Mouse (Mus musculus) T-helper 2 cell (primary cell): Measurements from ENCODE around the gene Selenoi.

ENCODE experiments used
- in situ Hi-C: fragments of 300-600 bp; cut with MboI, MseI; formaldehyde crosslinking; loops from one replicate; pipeline ENCODE4 v1.15.1; 2025; ENCODE audit warnings: high pct_unique_total_duplicates

The Selenoi gene

DNA sequence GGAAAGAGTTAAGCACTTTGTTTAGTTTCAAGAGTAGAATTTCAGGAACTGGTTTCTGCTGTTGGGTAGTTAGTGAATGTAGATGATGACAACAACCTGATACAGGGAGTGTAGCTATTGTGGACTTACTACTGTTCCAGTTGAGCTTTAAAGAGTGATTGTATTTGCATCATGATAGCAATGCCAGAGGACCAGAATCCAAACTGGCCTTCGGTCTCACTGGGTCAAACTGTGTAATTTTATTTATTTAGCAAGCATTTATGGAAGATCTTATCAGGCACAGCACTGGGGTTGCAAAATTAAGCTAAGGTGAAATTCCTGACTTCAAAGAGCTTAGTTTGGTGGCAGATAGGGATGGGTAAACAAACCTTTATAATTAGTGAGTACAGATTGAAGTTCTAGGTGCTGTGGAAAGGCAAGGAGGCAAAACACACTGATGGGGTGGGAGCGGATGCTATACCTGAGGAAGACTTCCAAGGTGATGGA, 3.3 kb downstream of the Selenoi start:
- in situ Hi-C loops, result loop anchor here (10.0 kb wide), 1 partner anchor 959 kb away; the partner anchor contains the start of genes Eif2b4 and Snx17

DNA sequence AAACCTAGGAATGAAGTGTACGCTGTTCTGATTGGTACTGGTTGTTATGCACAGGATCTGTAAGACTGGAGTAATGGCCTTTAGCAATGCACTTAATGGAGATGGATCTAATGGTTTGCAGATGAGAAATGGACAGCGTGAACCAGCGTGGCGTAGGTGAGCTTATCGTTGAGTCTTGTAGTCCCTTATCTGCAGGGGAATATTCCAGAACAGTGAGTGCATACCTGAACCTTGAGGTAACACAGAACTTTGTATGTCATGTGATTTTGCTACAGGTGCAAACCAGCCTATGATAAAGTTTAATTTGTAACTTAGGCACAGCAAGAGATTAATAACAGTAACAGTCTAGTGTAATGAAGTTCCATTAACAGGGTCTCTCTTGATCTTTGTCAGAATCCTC, 6.2 kb downstream of the Selenoi start:
- in situ Hi-C loops, result loop anchor here (10.0 kb wide), 1 partner anchor 956 kb away; the partner anchor contains the start of genes Eif2b4 and Snx17

DNA sequence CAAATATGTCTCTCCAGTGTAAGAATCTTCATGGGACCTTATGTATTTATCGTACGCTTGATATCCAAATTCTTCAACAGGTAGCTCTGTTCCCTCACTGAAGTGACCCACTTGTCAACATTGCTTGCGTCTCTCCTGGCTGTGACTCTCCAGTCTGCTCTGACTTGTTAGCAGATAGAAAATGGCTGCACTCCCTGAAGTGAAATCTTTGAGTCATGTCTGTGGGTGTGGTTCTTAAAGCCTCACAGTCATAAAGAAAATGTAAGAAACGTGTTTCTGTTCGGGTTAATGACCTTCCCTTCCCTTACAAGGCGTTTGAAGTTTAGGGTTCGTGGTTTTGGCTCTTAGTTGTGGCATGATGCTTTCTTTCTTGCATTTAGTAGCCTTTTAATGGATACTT, 8.2 kb downstream of the Selenoi start:
- in situ Hi-C loops, result loop anchor here (5.0 kb wide), 1 partner anchor 88 kb away; no protein-coding TSS in a partner anchor

DNA sequence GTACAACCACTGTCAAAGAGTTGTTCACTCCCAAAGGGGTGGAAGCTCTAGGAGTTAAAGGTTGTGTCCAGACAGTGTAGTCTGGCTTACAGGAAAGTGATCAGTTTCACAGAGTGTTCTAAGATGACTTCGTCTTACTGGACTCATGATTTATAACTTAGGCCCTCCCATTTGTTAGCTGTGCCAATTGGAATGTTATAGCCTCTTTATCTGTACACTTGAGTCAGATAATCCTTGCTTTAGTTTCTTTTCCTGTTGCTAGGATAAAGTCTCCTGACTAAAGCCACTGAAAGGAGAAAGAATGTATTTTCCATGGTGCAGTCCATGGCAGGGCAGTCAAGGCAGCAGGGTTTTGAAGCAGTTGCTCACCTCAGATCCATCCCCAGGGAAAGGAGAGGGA, 10.0 kb downstream of the Selenoi start:
- in situ Hi-C loops, result loop anchor here (5.0 kb wide), 1 partner anchor 90 kb away; no protein-coding TSS in a partner anchor

DNA sequence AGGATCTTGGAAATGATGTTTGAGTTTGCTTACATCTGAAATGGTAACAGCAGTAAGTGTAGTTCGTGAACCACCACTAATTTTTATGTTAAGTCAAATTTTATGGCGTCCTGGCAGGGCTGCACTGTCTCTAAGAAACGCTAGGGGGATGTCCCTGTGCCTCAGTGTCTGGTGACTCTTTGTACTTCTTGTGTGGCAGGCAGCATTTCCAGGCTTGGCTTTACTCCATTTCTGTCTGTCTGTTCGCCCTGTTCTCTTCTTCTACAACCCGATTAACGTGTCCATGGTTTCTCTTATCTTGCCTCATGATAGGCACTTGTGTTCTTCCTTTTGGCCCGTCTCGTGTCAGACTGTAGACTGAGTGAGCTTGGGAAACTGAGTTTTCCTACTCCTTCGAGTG, 11.4 kb downstream of the Selenoi start:
- in situ Hi-C loops, result loop anchor here (5.0 kb wide), 1 partner anchor 91 kb away; no protein-coding TSS in a partner anchor

DNA sequence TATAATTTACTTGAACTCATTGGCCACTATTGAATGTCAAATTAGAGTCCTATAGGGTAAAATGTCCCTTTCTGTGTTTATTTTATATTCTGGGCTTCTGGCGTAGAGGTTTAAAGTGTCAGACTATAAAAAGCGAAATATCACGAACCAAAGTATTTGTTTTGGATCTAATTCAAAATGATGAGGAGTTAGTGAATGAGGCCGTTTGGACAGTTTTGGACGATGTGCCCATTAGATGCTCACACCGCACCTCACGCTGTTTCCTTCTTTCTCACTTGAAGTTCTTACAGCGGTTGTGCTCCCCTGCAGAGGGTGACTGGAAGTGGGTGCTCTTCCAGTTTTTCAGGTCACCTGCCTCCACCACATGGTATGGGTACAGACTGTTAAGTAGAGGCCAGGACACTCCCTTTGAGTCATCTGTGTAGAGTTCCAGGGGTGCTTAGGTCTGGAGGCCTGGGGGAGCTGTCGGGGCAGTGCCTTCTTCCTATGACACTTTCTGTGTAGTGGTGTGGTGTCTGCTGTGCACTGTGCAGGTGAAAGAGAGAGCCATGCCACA, 13.6 kb downstream of the Selenoi start:
- in situ Hi-C loops, result no loop called here

DNA sequence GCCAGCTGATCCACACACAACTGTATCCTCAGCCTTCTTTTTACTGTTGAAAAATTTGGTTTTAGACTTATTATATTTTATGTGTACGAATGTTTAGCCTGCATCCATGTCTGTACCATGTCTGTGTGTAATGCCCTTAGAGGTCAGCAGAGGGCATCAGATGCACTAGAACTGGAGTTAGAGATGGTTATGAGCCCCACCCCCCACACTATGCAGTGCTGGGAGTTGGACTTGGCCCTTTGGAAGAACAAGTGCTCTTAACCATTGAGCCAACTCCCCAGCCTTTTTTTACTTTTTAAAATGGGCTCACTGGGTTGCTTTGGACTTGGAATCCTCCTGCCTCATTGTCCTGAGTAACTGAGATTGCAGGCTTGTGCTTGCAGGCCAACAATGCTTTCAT, 15.3 kb downstream of the Selenoi start:
- in situ Hi-C loops, result no loop called here

DNA sequence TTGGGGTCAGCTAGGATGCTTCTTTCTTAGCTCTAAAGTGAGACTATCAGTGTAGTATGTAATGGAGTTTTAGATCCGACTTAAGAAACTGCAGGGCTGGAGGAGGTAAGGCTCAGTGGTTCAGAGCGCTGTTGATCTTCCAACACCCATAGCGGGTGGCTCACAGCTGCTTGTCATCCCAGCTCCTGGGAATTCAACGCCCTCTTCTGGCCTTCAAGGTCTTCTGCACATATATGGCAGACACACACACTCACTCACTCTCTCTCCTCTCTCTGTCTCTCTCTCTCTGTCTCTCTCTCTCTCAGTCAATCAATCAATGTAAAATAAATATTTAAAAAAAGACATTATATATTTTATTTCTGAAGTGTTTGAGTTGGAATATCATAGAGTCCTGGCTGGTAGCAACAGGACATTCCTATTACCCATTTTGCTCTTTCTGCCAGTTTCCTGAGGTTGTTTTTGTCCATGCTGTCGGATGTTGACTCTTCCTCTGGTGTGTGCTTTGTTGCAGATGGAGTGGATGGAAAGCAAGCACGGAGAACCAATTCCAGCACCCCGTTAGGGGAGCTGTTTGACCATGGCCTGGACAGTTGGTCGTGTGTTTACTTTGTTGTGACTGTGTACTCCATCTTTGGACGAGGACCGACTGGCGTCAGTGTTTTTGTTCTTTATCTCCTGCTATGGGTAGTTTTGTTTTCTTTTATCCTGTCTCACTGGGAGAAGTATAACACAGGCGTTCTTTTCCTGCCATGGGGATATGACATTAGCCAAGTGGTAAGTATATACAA, 23.4 kb downstream of the Selenoi start:
- in situ Hi-C loops, result no loop called here

DNA sequence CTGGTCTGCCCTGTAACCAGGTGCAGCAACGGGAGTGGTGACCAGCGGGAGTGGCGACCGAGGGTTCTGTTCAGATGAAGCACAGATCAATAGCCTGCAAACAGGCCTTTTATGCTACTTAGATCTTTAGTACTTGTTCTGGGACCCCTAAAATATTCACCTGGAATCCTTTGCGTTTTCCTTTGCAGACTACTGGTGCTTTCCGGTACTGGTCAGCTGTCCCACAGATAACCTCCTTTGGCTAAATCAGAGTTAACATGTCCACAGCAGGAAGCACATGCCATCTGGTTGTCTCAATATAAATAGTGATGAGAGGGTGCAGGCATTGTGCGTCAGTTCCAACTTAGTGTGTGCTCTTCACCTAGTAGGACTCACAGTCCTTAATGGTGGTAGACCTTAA, 26.4 kb downstream of the Selenoi start:
- in situ Hi-C loops, result no loop called here

DNA sequence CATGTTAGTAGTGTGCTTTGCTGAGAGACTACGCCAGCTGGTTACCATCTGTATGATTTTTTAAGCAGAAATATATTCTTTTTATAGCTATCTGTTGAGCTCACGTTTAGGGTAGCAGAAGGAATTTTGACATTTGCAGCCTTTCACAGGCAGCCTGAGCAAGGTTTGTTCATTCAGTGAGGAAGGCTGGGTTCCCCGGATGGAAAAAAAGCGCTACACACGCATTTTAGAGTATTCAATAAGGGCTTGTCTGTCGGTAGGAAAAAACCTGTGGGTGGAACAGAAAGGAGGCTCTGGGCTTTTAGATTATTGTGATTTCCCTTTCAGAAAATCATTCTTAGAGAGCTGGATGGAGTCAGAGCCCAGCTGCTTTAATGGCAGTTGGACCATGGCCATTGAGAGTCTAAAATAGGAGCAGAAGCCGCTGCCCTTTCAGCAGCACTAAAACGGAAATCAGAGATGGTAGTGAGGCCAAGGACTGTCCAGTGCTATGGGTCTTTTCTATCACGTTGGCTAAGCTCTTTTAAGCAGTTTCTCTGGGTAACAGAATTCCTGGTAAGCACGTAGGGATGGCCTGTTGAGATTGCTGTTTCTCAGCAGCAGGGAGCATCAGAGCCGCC, 38.3 kb downstream of the Selenoi start:
- in situ Hi-C loops, result no loop called here

DNA sequence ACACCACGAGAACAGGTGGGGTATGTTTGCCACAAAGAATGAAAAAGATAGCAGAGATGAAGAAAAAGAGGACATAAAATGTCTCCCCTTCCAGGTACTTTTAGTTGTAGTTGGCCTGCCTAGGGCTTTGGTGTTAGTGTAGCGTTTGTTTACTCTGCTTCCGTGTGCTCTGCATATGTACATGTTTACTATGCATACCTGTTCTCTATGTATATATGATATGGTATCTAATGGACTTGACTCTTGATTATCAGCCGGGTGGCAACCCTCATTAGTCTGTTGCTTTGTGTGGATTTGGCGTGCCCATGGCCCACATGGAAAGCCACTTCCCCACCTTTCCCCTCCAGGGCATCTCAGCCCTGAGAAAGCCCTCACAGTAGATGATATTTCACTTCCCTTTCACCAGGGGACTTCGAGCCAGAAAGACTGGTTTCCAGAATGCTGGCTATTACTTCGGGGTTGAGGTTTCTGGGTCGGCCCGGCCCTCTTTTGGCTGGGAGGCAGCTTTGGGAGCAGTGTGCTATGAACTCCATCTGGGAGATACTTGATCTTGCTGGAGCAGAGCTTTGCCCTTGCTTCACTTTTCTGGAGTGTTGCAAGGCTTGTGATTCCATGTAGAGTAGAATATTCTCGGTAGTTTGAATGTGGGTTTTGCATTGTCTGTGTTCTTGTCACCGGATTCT, 39.4 kb downstream of the Selenoi start:
- in situ Hi-C loops, result no loop called here

DNA sequence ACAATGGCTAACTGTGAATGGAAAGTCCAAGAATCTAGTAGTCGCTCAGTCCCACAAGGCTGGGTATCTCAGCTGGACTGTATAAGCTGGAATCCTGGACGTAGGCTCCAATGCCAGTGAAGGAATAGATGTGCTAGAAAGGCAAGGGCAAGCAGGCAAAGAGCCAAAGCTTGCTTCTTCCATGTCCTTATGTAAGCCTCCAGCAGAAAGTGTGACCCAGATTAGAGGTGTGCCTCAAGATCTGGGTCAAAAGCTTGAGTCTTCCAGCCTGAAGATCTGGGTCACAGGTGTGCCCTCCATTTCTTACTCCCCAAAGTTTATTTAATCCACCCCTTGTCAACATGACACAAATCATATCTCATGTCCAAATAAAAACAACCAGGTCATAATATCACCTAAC, 44.0 kb downstream of the Selenoi start:
- in situ Hi-C loops, result loop anchor here (5.0 kb wide), 1 partner anchor 64 kb away; no protein-coding TSS in a partner anchor

DNA sequence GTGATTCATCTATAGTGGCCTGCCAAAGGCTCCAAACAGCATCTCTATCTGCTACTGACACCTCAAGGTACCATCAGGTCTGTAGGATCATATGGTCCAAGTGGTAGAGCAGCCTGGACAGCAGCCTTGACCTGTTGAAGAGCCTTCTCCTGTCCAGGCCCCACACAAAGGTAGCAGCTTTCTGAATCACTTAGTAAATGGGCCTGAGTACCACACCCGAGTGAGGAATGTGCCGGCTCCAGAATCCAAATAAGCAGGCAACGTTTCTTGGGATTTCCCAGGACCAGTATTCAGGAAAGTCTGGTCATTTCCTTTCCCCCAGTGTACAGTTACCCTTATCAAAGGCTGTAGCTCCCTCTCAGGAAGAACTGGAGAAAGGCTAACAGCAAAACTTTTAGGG, 46.6 kb downstream of the Selenoi start:
- in situ Hi-C loops, result loop anchor here (5.0 kb wide), 1 partner anchor 67 kb away; no protein-coding TSS in a partner anchor

DNA sequence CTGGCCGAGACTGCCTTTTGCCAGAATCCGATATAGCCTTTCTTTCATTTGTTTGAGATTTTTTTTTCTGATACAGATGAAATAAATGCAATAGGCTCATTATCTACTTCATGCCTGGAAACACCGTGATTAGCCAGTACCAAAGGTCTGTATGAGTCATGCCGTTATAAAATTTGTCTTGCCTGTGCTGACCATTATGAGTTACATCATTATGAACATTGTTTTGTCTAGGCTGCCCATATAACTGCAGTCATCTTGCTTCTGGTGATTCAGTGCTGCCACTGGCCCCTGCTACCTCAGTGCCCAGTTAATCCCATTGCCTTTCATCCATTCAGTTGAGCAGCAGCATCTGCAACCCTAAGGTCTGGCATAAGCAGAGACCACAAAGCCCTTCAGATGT, 47.1 kb downstream of the Selenoi start:
- in situ Hi-C loops, result loop anchor here (5.0 kb wide), 1 partner anchor 67 kb away; no protein-coding TSS in a partner anchor

DNA sequence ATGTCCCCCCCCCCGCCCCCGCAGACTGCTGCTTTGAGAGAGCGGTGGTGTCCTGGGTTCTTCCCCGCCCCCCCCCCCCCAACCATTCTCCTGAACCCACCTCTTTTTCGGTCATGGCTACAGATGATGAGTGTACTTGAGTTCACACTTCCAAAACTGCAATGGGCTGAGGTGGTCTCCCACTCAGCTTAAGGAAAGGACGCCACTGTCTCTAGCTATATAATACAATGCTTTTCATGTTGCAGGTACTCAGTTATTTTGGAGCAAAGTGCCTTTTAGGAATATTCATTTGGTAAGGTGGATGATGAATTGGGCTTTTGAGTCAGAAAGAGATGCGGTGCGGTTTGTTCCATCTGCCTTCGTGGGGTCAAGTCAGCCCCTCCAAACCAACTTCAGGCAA, 48.5 kb downstream of the Selenoi start:
- in situ Hi-C loops, result loop anchor here (10.0 kb wide), 1 partner anchor 334 kb away; no protein-coding TSS in a partner anchor

DNA sequence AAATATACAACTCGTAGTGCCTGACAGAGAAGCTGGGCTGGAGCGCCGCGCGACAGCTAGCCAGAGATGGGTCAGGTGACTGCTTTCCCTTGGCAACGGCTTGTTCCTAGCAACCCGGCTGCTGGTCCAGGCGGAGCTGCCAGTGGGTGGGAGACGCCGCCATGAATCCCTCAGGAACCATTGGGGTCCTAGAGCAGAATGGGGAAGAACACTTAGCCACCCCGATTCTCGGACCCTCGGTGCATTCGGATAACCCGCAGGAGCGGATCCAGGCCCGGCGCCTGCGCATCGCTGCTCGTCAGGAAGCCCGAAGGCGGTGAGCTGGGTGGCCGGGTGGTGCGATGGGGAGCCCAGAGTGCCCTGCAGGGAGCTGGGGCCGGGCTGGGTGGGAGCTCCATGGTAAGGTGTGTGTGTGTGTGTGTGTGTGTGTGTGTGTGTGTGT, 48.9 kb downstream of the Selenoi start, which contains the start of gene Drc1:
TSS of gene Drc1 (plus strand) at position 98 of the 442 bp plus-strand sequence.
- in situ Hi-C loops, result loop anchor here (10.0 kb wide), 1 partner anchor 333 kb away; no protein-coding TSS in a partner anchor

DNA sequence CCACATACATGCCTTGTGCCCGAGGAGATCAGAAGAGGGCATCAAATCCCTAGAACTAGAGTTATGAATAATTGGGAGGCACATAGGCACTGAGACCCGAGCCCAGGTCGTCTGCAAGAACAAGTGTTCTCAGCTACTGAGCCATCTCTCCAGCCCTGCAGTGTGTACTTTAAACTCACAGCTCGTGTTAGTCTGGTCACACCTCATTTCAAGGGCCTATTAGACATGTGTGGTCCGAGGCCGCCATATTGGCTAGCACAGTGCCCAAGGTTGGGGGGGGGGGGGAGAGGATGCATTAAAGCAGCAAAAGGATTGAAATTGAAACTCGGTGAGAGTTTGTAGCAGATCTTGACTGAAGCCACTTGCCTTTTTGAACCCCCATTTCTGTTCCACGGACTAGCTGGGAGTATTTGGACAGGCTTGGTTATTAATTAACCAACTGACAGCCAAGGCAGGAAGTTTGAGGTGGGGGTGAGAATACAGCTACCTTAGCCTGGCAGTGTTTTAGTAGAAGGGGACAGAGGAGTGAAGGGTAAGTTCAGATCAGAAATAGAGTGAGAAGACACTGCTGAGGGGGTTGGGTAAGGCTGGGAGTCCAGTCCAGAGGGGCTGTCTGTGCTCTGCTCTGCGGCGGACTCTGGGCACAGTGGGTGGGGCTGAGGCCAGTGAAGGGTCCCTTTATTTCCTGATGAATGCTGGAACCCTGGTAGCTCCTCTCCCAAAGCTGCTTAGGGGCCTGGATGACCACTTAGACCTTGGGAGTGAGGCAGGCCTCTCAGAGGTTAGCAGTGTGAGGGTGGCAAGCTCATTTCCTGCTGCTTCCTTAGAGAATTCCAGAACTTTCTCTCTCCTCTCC, 53.8 kb downstream of the Selenoi start:
- in situ Hi-C loops, result loop anchor here (5.0 to 10.0 kb wide), 2 partner anchors 56 to 329 kb away; no protein-coding TSS in a partner anchor

DNA sequence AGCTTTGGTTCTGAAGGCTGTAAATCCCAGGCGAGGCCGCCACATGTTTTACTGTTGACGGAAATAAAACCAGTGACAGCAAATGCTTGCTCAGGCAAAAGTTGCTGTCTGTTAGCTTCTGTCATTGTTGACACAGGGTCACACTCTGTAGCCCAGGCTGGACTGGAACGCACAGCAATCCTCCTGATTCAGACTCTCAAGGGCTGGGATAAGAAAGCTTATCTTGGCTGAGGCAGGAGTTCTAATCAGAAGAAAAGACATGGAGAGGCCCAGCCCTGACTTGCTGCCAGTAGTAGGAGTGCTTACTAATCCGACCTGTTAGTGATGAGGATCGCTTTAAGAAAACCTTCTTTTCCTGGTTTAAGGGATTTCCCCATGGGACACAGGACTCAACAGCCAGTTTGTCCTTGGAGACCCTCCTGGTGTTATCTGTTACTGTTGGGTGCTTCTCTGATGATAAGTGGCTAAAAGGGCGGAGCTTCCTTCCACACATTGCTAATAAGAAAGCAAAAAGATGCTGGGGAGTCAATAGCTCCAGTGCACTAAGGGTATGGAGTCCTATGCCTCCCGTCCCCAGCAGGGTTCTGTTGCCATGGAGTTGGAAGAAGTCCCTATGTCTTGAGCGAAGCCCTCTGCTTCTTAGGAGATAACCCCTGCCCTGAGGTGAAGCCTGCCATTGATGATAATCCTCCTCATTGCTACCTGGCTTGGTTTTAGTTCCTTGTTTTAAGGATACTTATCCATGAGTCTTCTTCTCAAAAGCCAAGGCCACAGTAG, 54.9 kb downstream of the Selenoi start:
- in situ Hi-C loops, result loop anchor here (5.0 to 10.0 kb wide), 2 partner anchors 55 to 328 kb away; no protein-coding TSS in a partner anchor
